Comparison of ENCODE assay signal across 12 mouse cellular contexts in genomic region chr17:56996506-56996905, GRCm38 (mm10). TPM values are rescaled to one million over a fixed set of nuclear protein-coding genes. Genes with fewer than 3 reads are reported as not detected.
DNase-seq lines count a peak whose midpoint lies in the region; ATAC-seq lines count a peak whose summit lies in the region.
"Had no signal": no experiment of that assay in that cellular context is flagged by ENCODE, and none has a peak within 500 bp of the region (broad histone marks: within the 10 kb centered on the region; RNA-seq: fewer than 3 reads in every experiment).

No protein-coding gene starts in this region.

- no peak overlapping the region for H3K4me3 ChIP-seq in kidney, embryonic 15.5 days (replicated peaks)
- H3K4me3 ChIP-seq in forebrain, embryonic 11.5 days (ENCODE audit: low read depth, low read length) = peak overlapping the region; percentile 81; the same call in 1 of the 2 replicates
- no peak overlapping the region for H3K4me3 ChIP-seq in hindbrain, embryonic 16.5 days (ENCODE audit: low read length)
- H3K4me3 ChIP-seq in midbrain, embryonic 15.5 days = peak overlapping the region; percentile 79; the same call in 1 of the 2 replicates

- H3K9ac ChIP-seq in kidney, embryonic 15.5 days = no peak overlapping the region
- H3K9ac ChIP-seq in forebrain, embryonic 11.5 days (ENCODE audit: low read length) = no peak overlapping the region
- H3K9ac ChIP-seq in hindbrain, embryonic 16.5 days (ENCODE audit: low read depth, low read length) = no peak overlapping the region
- H3K9ac ChIP-seq in midbrain, embryonic 15.5 days = no peak overlapping the region

- H3K4me2 ChIP-seq in kidney, embryonic 15.5 days = peak overlapping the region; percentile 82; the same call in 1 of the 2 replicates
- H3K4me2 ChIP-seq in forebrain, embryonic 11.5 days (ENCODE audit: low read depth, low read length, severe bottlenecking) = peak overlapping the region; percentile 62; the same call in 1 of the 2 replicates
- peak overlapping the region; percentile 81 for H3K4me2 ChIP-seq in hindbrain, embryonic 16.5 days (ENCODE audit: low read length)
- peak overlapping the region; percentile 57 for H3K4me2 ChIP-seq in midbrain, embryonic 15.5 days

- ATAC-seq in kidney, embryonic 15.5 days (replicated peaks; ENCODE audit: low FRiP score) = no peak
- ATAC-seq in forebrain, embryonic 11.5 days (replicated peaks; ENCODE audit: low FRiP score) = 0 out of 2 replicates have a peak, but pooled peaks have one; percentile 0
- no peak for ATAC-seq in hindbrain, embryonic 16.5 days
- 0 out of 2 replicates have a peak, but pooled peaks have one; percentile 0 for ATAC-seq in midbrain, embryonic 15.5 days (replicated peaks)

- H3K27me3 ChIP-seq in kidney, embryonic 15.5 days = no peaks in the 10 kb centered on the region
- H3K27me3 ChIP-seq in forebrain, embryonic 11.5 days (ENCODE audit: control insufficient read depth, insufficient read depth, low read length) = no peaks in the 10 kb centered on the region
- H3K27me3 ChIP-seq in hindbrain, embryonic 16.5 days (replicated peaks; ENCODE audit: control insufficient read depth, insufficient read depth, low read length) = no peaks in the 10 kb centered on the region
- H3K27me3 ChIP-seq in midbrain, embryonic 15.5 days (replicated peaks) = no peaks in the 10 kb centered on the region
- H3K27me3 ChIP-seq: Patski had no signal

- peaks cover 13% of the 10 kb centered on the region for H3K4me1 ChIP-seq in kidney, embryonic 15.5 days
- peaks cover 6% of the 10 kb centered on the region; the same call in 1 of the 2 replicates for H3K4me1 ChIP-seq in forebrain, embryonic 11.5 days (replicated peaks; ENCODE audit: control insufficient read depth, insufficient read depth, low read length)
- peaks cover 13% of the 10 kb centered on the region for H3K4me1 ChIP-seq in hindbrain, embryonic 16.5 days (ENCODE audit: control insufficient read depth, insufficient read depth, low read depth, low read length)
- peaks cover 20% of the 10 kb centered on the region for H3K4me1 ChIP-seq in midbrain, embryonic 15.5 days

- WGBS in kidney, embryonic 15.5 days = 76% methylated on average over 2 of the region's 2 CpGs
- 83% methylated on average over 2 of the region's 2 CpGs for WGBS in forebrain, embryonic 11.5 days
- WGBS in hindbrain, embryonic 16.5 days = 76% methylated on average over 2 of the region's 2 CpGs
- WGBS in midbrain, embryonic 15.5 days = 75% methylated on average over 2 of the region's 2 CpGs

- H3K36me3 ChIP-seq in kidney, embryonic 15.5 days = peaks cover 76% of the 10 kb centered on the region
- peaks cover 16% of the 10 kb centered on the region for H3K36me3 ChIP-seq in forebrain, embryonic 11.5 days (ENCODE audit: control insufficient read depth, insufficient read depth, low read length)
- H3K36me3 ChIP-seq in hindbrain, embryonic 16.5 days (ENCODE audit: control insufficient read depth, insufficient read depth, low read length) = peaks cover 45% of the 10 kb centered on the region
- peaks cover 33% of the 10 kb centered on the region for H3K36me3 ChIP-seq in midbrain, embryonic 15.5 days (replicated peaks)

- H3K27ac ChIP-seq in kidney, embryonic 15.5 days = 0 out of 2 replicates have a peak overlapping the region, but pooled peaks have one; percentile 90
- H3K27ac ChIP-seq in forebrain, embryonic 11.5 days (ENCODE audit: low read depth, low read length) = no peak overlapping the region
- 0 out of 2 replicates have a peak overlapping the region, but pooled peaks have one; percentile 90 for H3K27ac ChIP-seq in hindbrain, embryonic 16.5 days (ENCODE audit: low read depth, low read length)
- H3K27ac ChIP-seq in midbrain, embryonic 15.5 days = no peak overlapping the region

- no peaks in the 10 kb centered on the region for H3K9me3 ChIP-seq in kidney, embryonic 15.5 days (replicated peaks)
- H3K9me3 ChIP-seq in forebrain, embryonic 11.5 days (ENCODE audit: control insufficient read depth, low read length) = no peaks in the 10 kb centered on the region
- H3K9me3 ChIP-seq in hindbrain, embryonic 16.5 days (ENCODE audit: control insufficient read depth, low read length) = no peaks in the 10 kb centered on the region
- no peaks in the 10 kb centered on the region for H3K9me3 ChIP-seq in midbrain, embryonic 15.5 days

- no peak for DNase-seq in kidney, postnatal 4 days
- DNase-seq in forebrain, embryonic 11.5 days (ENCODE audit: low spot score) = no peak
- no peak for DNase-seq in retina, postnatal 1 day
- no peak for DNase-seq in adrenal gland, adult 8-10 months
- DNase-seq in gastrocnemius, postnatal 10 days = no peak

RNA-seq across cellular contexts. Expression of gene Alkbh7, which starts 0.6 kb away (rescaled TPM):
- polyA plus RNA-seq in kidney, embryonic 15.5 days (2015; fragmentation: Nextera tagmentation; extraction: Ambion mirVana) = 55.3 and 56.7 TPM in 2 replicates
- 29.3 and 34.8 TPM in 2 replicates for polyA plus RNA-seq in forebrain, embryonic 11.5 days (2014; fragmentation: Nextera tagmentation; extraction: Ambion mirVana)
- polyA plus RNA-seq in hindbrain, embryonic 16.5 days (2015; fragmentation: Nextera tagmentation; extraction: Ambion mirVana) = 57.8 and 64.4 TPM in 2 replicates
- polyA plus RNA-seq in midbrain, embryonic 15.5 days (2015; fragmentation: Nextera tagmentation; extraction: Ambion mirVana) = 53.2 and 57.1 TPM in 2 replicates
- 10 to 100 TPM; 69.8 to 87.3 (median 77.2) TPM for total RNA-seq in adrenal gland, adult 8-10 months (2022)
- total RNA-seq in gastrocnemius, postnatal 10 days (2021) = 10 to 100 TPM; 29.5 to 33.5 TPM

RNA-seq across cellular contexts. Expression of gene Pspn, which starts 3.3 kb away (rescaled TPM):
- polyA plus RNA-seq in kidney, embryonic 15.5 days (2015; fragmentation: Nextera tagmentation; extraction: Ambion mirVana) = 0.87 and 1.3 TPM in 2 replicates
- polyA plus RNA-seq in forebrain, embryonic 11.5 days (2014; fragmentation: Nextera tagmentation; extraction: Ambion mirVana) = 0.76 TPM in 1 of 2 replicates, not detected in the other
- polyA plus RNA-seq in hindbrain, embryonic 16.5 days (2015; fragmentation: Nextera tagmentation; extraction: Ambion mirVana) = 0.64 TPM in 1 of 2 replicates, not detected in the other
- polyA plus RNA-seq in midbrain, embryonic 15.5 days (2015; fragmentation: Nextera tagmentation; extraction: Ambion mirVana) = 0.68 and 0.83 TPM in 2 replicates
- 1 to 10 TPM in 2 of 4 experiments, not detected in 2; 2.1 to 2.8 TPM for total RNA-seq in adrenal gland, adult 8-10 months (2022)
- total RNA-seq in gastrocnemius, postnatal 10 days (2021) = not detected
- total RNA-seq: gastrocnemius, adult 8-10 months; left cerebral cortex, postnatal 10 days; neutrophil, adult 5-6 weeks had no signal

RNA-seq across cellular contexts. Expression of gene Clpp, which starts 6.4 kb away (rescaled TPM):
- 150 and 165 TPM in 2 replicates for polyA plus RNA-seq in kidney, embryonic 15.5 days (2015; fragmentation: Nextera tagmentation; extraction: Ambion mirVana)
- 151 and 166 TPM in 2 replicates for polyA plus RNA-seq in forebrain, embryonic 11.5 days (2014; fragmentation: Nextera tagmentation; extraction: Ambion mirVana)
- polyA plus RNA-seq in hindbrain, embryonic 16.5 days (2015; fragmentation: Nextera tagmentation; extraction: Ambion mirVana) = 162 and 168 TPM in 2 replicates
- 180 and 188 TPM in 2 replicates for polyA plus RNA-seq in midbrain, embryonic 15.5 days (2015; fragmentation: Nextera tagmentation; extraction: Ambion mirVana)
- total RNA-seq in adrenal gland, adult 8-10 months (2022) = 100 to 1,000 TPM; 112 to 127 (median 116) TPM
- 10 to 100 TPM; 32.7 to 34.9 TPM for total RNA-seq in gastrocnemius, postnatal 10 days (2021)

RNA-seq across cellular contexts. Expression of gene Acer1, which starts 14.6 kb away (rescaled TPM):
- 0.15 TPM in 1 of 2 replicates, not detected in the other for polyA plus RNA-seq in kidney, embryonic 15.5 days (2015; fragmentation: Nextera tagmentation; extraction: Ambion mirVana)
- polyA plus RNA-seq in forebrain, embryonic 11.5 days (2014; fragmentation: Nextera tagmentation; extraction: Ambion mirVana) = not detected in 2 replicates
- polyA plus RNA-seq in hindbrain, embryonic 16.5 days (2015; fragmentation: Nextera tagmentation; extraction: Ambion mirVana) = not detected in 2 replicates
- not detected in 2 replicates for polyA plus RNA-seq in midbrain, embryonic 15.5 days (2015; fragmentation: Nextera tagmentation; extraction: Ambion mirVana)
- total RNA-seq in adrenal gland, adult 8-10 months (2022) = under 1 TPM in 2 of 4 experiments, not detected in 2; 0.20 to 0.24 TPM
- total RNA-seq in gastrocnemius, postnatal 10 days (2021) = not detected
- total RNA-seq: gastrocnemius, adult 8-10 months; left cerebral cortex, postnatal 10 days; neutrophil, adult 5-6 weeks had no signal
- polyA plus RNA-seq: Patski had no signal

RNA-seq across cellular contexts. Expression of gene Gtf2f1, which starts 14.6 kb away (rescaled TPM):
- 64.0 and 70.3 TPM in 2 replicates for polyA plus RNA-seq in kidney, embryonic 15.5 days (2015; fragmentation: Nextera tagmentation; extraction: Ambion mirVana)
- 77.3 and 82.7 TPM in 2 replicates for polyA plus RNA-seq in forebrain, embryonic 11.5 days (2014; fragmentation: Nextera tagmentation; extraction: Ambion mirVana)
- polyA plus RNA-seq in hindbrain, embryonic 16.5 days (2015; fragmentation: Nextera tagmentation; extraction: Ambion mirVana) = 60.2 and 68.0 TPM in 2 replicates
- 76.8 TPM in 2 replicates for polyA plus RNA-seq in midbrain, embryonic 15.5 days (2015; fragmentation: Nextera tagmentation; extraction: Ambion mirVana)
- total RNA-seq in adrenal gland, adult 8-10 months (2022) = 10 to 100 TPM; 45.6 to 68.2 (median 54.2) TPM
- total RNA-seq in gastrocnemius, postnatal 10 days (2021) = 10 to 100 TPM; 24.3 to 28.0 TPM

Comparison
In these comparisons a context has a peak if more than half of its experiments do, and no peak if none do; other contexts are left out.
1. ATAC-seq: peak in forebrain, embryonic 11.5 days (single experiment) and midbrain, embryonic 15.5 days (single experiment); none in kidney, embryonic 15.5 days (single experiment) and hindbrain, embryonic 16.5 days (single experiment).
2. H3K27ac ChIP-seq: peak in kidney, embryonic 15.5 days (single experiment) and hindbrain, embryonic 16.5 days (single experiment); none in forebrain, embryonic 11.5 days (single experiment) and midbrain, embryonic 15.5 days (single experiment).
3. H3K4me3 ChIP-seq: peak in forebrain, embryonic 11.5 days (single experiment) and midbrain, embryonic 15.5 days (single experiment); none in kidney, embryonic 15.5 days (single experiment) and hindbrain, embryonic 16.5 days (single experiment).
4. Peak in every context shown above with its lines, with median percentiles within 50 percentile points of each other: H3K4me2 ChIP-seq.